Mouse (Mus musculus) frontal cortex, adult (tissue): ENCODE measurements around the gene Oog4.
"Not testable (repeated sequence)": the region's sequence is repeated elsewhere in the genome, so short reads cannot be mapped to it uniquely, and the experiment has no call there.

ENCODE experiments used
- ATAC-seq: cut with Nextera tagmentation; 2 replicates; pipeline ENCODE4 v1.9.2; 2017; ENCODE audit warnings: mild to moderate bottlenecking, moderate library complexity, mixed read lengths; ENCODE audit not compliant: low TSS enrichment

The Oog4 gene

GRCm38 (mm10) chr4:143450224-143450623 lies at the start of gene Oog4:
Gene Oog4, minus strand, starts transcription at chr4:143450324.
- ATAC-seq = no peak

DNA sequence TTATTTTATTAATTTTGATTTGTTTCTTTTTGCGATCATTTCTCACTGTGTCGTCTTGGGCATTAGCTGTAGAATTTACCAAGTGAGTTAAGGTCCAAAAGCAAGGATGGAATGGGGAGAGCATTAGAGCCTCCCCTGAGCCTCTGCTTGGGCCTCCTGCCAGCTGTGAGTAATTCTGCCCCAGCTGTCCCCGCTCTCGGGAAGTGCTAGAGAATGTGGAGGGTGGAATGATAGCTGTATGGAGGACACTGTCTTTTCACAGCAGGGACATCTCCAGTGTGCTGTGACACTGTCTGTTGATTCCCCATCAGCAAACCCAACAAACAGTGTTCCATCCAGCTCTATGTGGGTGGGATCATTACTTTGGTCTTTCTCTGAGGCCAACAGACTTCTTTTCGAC lies 23.4 kb downstream of the Oog4 start:
- not testable (repeated sequence) for ATAC-seq

- ATAC-seq = no peak
Measured at GRCm38 (mm10) chr4:143414121-143414520, 36.0 kb downstream of the Oog4 start.

GRCm38 (mm10) chr4:143413621-143414020 lies 36.5 kb downstream of the Oog4 start:
- ATAC-seq = no peak

DNA sequence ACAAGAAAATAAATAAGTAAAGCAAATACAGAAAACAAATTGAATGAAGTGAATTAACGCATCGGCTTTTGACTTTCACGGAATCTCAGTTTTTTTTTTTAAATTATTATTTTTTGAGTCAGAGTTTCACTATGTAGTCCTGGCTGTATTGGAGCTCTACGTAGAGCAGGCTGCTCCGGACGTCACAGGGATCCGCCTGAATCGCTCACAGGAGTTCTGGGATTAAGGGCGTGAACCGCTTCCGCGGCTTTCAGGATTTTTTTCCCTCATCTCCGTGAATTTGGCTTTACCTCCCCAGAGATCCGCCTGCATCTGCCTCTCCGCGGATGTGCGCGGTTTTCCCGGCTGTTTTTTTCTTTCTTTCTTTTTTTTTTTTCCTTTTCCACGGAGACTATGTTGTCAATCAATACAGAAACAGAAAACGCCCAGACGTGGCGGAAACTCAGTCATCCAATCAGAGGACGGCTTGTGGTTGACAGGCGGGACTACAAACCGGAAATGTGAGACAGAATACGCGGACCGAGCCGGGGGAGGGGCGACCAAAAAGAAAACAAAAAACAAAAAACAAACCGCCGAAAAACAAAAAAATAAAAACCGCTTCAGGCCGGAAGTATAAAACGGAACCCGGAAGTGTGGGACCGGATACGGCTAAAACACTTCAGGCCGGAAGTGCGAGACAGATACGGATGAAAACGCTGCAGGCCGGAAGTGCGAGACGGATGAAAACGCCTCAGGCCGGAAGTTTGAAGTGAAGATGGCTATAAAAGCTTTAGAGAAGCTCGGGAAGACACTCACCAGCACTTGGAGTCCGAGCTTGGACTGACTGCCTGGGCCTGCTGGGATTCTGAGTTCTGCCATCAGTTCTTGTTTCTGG lies 37.7 kb downstream of the Oog4 start, which contains the start of gene Pramef8:
Gene Pramef8, plus strand, starts transcription at position 208 of the 874 bp plus-strand sequence.
- ATAC-seq = peak; percentile 99

DNA sequence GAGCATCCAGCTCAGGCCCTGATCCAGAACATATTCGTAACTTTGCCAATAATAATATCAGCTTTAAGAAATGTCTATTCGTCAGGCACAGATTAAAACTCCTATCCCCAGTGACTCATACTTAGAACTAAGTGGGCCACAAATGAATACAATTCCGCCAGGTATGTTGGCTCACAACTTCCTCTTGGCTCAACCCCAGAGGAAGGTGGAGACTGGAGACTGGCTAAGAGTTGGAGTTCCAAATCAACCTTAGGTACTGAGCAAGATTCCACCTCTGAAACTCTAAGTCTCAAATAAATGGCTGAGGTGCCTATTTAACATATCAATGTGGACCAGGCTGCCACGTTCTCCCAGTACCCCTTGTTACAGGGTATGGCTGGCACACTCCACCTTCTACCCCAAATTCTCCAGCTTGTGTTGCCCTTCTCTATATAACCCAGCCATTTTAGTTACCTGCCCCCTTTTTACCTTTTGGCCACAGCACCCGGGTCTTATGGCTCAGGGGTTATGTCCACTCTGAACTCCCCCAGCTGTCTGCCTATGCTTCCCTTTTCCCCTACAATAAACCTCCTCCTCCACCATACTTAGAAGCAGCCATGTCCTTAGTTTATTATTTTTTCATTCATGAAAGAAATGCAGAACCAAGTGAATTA lies 38.4 kb downstream of the Oog4 start:
- no peak for ATAC-seq

GRCm38 (mm10) chr4:143394181-143394580 lies 55.9 kb downstream of the Oog4 start, which contains the start of gene Pramel1:
Gene Pramel1, plus strand, starts transcription at chr4:143394428.
- ATAC-seq = no peak

- ATAC-seq = peak; percentile 79
Measured at GRCm38 (mm10) chr4:143388955-143389702, 61.0 kb downstream of the Oog4 start.
